Mouse (Mus musculus): Measurements from ENCODE around the gene D17H6S53E. TPM values are rescaled to one million over a fixed set of nuclear protein-coding genes. Genes with fewer than 3 reads are reported as not detected.

D17H6S53E gene
- total and polyA plus RNA-seq, 3 experiments, result 9.3 to 22.1 (median 12.8) TPM

DNA sequence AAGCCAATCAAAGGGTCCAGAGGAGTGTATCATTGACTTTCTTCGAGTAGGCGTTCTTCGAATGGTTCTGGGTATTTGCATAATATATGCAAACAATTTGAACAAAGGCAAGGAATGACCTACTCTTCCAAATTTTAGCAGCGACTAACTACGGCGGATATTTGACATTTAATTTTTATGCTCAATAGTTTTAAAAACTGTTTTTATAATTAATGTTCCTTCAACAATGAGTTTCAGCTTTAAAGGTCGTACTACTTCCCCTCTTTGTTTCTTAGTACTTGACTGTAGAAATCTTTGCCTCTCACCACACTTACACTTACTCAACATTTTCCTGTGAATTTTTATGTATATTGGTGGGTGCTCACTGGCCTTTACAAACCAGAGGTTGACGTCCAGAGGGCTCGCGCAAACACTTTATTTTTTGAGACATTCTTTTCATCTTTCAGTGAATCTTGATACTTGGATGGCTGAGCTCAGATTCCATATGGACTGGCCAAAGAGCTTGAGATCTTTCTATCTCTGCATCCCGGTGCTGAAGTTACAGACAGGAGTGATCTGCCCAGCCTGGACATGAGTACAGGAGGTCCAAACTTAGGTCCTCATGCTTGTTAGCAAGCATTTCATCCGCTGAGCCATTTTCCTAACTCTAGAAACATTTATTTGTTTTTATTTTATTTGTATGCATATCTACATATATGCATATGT is 39.4 kb downstream of the D17H6S53E start:
- DNase-seq (ENCODE audit: low spot score), result peak; percentile 78
- no peak for TF ChIP-seq POLR2AphosphoS5 (IDR thresholded peaks at IDR 0.05; ENCODE audit: insufficient replicate concordance, low read depth, low read length)
- TF ChIP-seq GATA2 (IDR thresholded peaks at IDR 0.05; ENCODE audit: borderline replicate concordance, low read depth, low read length), result no peak
- no peak for TF ChIP-seq CTCF (IDR thresholded peaks at IDR 0.05; ENCODE audit: low read depth, low read length)
- no peak for TF ChIP-seq GATA1 (IDR thresholded peaks at IDR 0.05; ENCODE audit: borderline replicate concordance, low read length)
- TF ChIP-seq TAL1 (conservative IDR thresholded peaks at IDR 0.05; ENCODE audit: low read depth, low read length), result no peak
- no peaks in the 10 kb centered on the region for H3K9me3 ChIP-seq (replicated peaks)
- ATAC-seq (ENCODE audit: extremely low read depth, insufficient number of reproducible peaks, low FRiP score, poor library complexity, severe bottlenecking), result no peak; the same call in 1 of the 2 replicates
- peak overlapping the region; percentile 91 for H3K4me3 ChIP-seq (ENCODE audit: low read depth, low read length)
- H3K36me3 ChIP-seq (replicated peaks), result peaks cover 30% of the 10 kb centered on the region
- H3K4me1 ChIP-seq (ENCODE audit: insufficient read depth, low read depth, low read length), result peaks cover 52% of the 10 kb centered on the region
- 0 out of 2 replicates have a peak, but pooled peaks cover under 1% of the 10 kb centered on the region for H3K27me3 ChIP-seq (ENCODE audit: insufficient read depth, low read length)

DNA sequence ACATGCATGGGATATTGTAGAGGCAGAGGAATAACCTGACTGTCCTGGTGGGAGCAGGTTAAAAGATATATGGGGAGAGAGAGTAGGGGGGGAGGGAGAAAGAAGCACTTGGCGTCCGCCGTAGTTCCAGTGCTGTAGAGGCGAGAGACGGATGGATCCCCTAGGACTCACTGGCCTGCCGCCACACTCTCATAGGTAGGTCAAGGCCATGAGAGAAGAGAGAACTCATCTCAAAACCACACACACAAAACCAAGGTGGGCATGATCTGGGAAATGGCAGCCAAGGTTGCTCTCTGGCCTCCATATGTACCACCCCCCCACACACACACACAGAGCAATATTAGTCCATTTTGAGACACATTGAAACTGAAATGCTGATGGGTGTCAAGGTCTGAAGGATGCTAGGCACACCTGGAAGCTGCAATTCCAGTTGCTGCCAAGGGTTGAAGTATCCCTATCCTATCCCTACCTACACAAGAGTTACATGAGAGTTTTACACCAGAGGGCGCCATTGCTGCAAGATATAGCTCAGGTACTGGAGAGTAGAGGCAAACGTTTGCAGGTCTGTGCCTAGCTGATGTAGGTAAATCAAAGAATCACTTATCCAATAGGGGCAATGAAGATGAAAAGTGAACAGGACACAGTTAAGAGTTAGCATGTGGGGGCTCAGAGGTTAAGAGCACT is 40.3 kb downstream of the D17H6S53E start:
- H3K4me1 ChIP-seq (ENCODE audit: insufficient read depth, low read depth, low read length), result peaks cover 43% of the 10 kb centered on the region
- no peak for ATAC-seq (ENCODE audit: extremely low read depth, insufficient number of reproducible peaks, low FRiP score, poor library complexity, severe bottlenecking)

DNA sequence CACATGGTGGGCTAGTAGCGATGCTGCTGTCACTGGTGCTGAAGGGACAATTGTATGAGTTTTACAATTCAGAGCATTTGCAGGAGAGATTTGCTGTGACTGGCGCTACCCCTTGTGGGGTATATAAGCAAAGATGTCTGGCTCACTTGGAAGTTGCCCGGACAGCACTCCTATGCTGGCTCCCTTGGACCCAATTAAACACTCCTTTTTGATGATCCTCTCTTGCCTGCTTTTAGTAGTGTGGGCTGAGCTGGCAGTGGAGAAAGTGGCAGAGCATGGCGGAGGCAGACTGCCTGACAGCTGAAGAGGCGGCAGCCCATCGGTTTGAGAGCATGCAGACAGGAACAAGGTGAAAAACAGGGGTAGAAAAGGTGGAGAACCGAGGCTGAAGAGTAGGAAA is 41.6 kb downstream of the D17H6S53E start:
- Histone ChIP-seq H3K4me1 (ENCODE audit: insufficient read depth, low read depth, low read length) (peaks cover 38% of the 10 kb centered on the region), H3K27me3 (ENCODE audit: insufficient read depth, low read length) (peaks cover 15% of the 10 kb centered on the region; the same call in 1 of the 2 replicates), H3K36me3 (replicated peaks) (peaks cover 8% of the 10 kb centered on the region), H3K4me3 (ENCODE audit: low read depth, low read length) (no peak overlapping the region), H3K9me3 (replicated peaks) (no peaks in the 10 kb centered on the region)
- ATAC-seq (ENCODE audit: extremely low read depth, insufficient number of reproducible peaks, low FRiP score, poor library complexity, severe bottlenecking), result no peak
- TF ChIP-seq TAL1 (conservative IDR thresholded peaks at IDR 0.05; ENCODE audit: low read depth, low read length) (no peak), GATA2 (IDR thresholded peaks at IDR 0.05; ENCODE audit: borderline replicate concordance, low read depth, low read length) (no peak), POLR2AphosphoS5 (IDR thresholded peaks at IDR 0.05; ENCODE audit: insufficient replicate concordance, low read depth, low read length) (no peak), CTCF (IDR thresholded peaks at IDR 0.05; ENCODE audit: low read depth, low read length) (no peak), GATA1 (IDR thresholded peaks at IDR 0.05; ENCODE audit: borderline replicate concordance, low read length) (no peak)
- DNase-seq (ENCODE audit: low spot score), result no peak

More for the DNA sequence above, 40.3 kb downstream of the D17H6S53E start:
- no peak for DNase-seq (ENCODE audit: low spot score)
- peaks cover 21% of the 10 kb centered on the region for H3K36me3 ChIP-seq (replicated peaks)
- no peak overlapping the region for H3K4me3 ChIP-seq (ENCODE audit: low read depth, low read length)
- H3K9me3 ChIP-seq (replicated peaks), result no peaks in the 10 kb centered on the region
- H3K27me3 ChIP-seq (ENCODE audit: insufficient read depth, low read length), result peaks cover 4% of the 10 kb centered on the region; the same call in 1 of the 2 replicates
- TF ChIP-seq TAL1 (conservative IDR thresholded peaks at IDR 0.05; ENCODE audit: low read depth, low read length) (no peak), GATA1 (IDR thresholded peaks at IDR 0.05; ENCODE audit: borderline replicate concordance, low read length) (no peak), GATA2 (IDR thresholded peaks at IDR 0.05; ENCODE audit: borderline replicate concordance, low read depth, low read length) (no peak), POLR2AphosphoS5 (IDR thresholded peaks at IDR 0.05; ENCODE audit: insufficient replicate concordance, low read depth, low read length) (no peak), CTCF (IDR thresholded peaks at IDR 0.05; ENCODE audit: low read depth, low read length) (peak; percentile 36; the same call in 1 of the 2 replicates)

DNA sequence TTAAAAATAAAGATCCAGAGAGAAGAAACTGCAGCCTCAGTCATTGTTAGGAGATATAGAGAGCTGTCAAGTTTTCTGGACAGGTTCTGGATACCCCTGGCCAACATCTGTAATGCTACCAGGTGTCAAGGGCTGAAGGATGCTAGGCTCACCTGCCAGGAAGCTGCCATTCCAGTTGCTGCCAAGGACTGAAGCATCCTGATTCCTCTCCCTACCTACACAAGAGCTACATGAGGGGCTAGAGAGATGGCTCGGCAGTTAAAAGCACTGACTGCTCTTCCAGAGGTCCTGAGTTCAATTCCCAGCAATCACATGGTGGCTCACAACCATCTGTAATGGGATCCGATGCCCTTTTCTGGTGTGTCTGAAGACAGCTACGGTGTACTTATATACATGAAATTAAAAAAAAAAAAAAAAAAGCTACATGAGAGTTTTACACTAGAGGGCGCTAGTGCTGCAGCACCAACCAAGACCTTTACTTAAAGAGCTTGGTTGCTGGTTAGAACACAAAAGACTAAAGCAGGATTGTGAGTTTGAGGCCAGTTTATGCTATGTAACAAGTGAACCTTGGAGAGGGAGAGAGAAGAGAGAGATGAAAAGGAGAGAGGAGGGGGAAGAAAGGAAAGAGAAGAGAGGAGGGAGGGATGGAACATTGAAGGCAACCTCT is 42.5 kb downstream of the D17H6S53E start:
- ATAC-seq (ENCODE audit: extremely low read depth, insufficient number of reproducible peaks, low FRiP score, poor library complexity, severe bottlenecking), result no peak
- H3K27me3 ChIP-seq (ENCODE audit: insufficient read depth, low read length), result peaks cover 23% of the 10 kb centered on the region; the same call in 1 of the 2 replicates
- peaks cover 41% of the 10 kb centered on the region for H3K4me1 ChIP-seq (ENCODE audit: insufficient read depth, low read depth, low read length)
- DNase-seq (ENCODE audit: low spot score), result no peak
- no peaks in the 10 kb centered on the region for H3K9me3 ChIP-seq (replicated peaks)
- H3K36me3 ChIP-seq (replicated peaks), result peaks cover under 1% of the 10 kb centered on the region
- H3K4me3 ChIP-seq (ENCODE audit: low read depth, low read length), result no peak overlapping the region
- TF ChIP-seq GATA2 (IDR thresholded peaks at IDR 0.05; ENCODE audit: borderline replicate concordance, low read depth, low read length), result no peak
- no peak for TF ChIP-seq POLR2AphosphoS5 (IDR thresholded peaks at IDR 0.05; ENCODE audit: insufficient replicate concordance, low read depth, low read length)
- TF ChIP-seq CTCF (IDR thresholded peaks at IDR 0.05; ENCODE audit: low read depth, low read length), result no peak; the same call in 1 of the 2 replicates
- TF ChIP-seq GATA1 (IDR thresholded peaks at IDR 0.05; ENCODE audit: borderline replicate concordance, low read length), result no peak
- no peak for TF ChIP-seq TAL1 (conservative IDR thresholded peaks at IDR 0.05; ENCODE audit: low read depth, low read length)

DNA sequence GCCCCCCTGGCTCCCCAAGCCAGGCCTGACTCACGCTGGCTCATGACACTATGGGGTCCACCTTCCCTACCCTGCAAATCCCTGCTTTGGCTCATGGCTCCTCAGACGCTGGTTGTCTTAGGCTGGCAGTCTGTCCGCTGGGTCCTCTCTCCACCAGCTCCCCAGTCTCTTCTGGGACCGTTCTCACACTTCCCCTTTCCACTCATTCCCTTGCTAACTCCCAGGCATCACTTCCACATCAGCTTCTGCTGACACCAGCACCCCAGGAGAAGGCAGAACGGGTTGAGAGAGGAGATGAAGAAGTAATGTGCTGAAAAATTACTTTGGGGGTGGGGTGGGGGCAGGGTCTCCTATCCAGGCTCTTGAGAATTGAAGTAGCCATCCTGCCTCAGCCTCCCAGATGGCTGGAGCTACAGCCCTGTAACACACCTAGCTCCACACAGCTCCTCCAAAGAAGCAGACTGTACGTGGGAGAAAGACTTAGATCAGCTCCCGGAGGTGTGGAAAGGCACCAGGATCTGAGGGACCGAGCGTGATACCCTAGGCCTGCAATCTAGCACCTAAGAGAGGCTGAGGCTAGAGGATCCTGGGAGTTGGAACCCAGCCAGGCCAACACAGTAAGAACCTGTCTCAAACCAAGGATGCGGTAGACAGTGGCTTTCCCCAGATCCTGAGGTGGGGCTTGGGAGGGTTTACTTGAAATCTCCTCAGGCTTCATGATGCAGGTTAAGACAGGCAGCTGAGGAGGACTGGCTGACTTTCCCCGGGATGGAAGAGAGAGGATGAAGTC is 46.5 kb downstream of the D17H6S53E start:
- peaks cover 46% of the 10 kb centered on the region for H3K4me1 ChIP-seq (ENCODE audit: insufficient read depth, low read depth, low read length)

More for the DNA sequence above, 46.5 kb downstream of the D17H6S53E start:
- DNase-seq (ENCODE audit: low spot score) (no peak), ATAC-seq (ENCODE audit: extremely low read depth, insufficient number of reproducible peaks, low FRiP score, poor library complexity, severe bottlenecking) (no peak)
- peaks cover 27% of the 10 kb centered on the region for H3K27me3 ChIP-seq (ENCODE audit: insufficient read depth, low read length)
- no peak overlapping the region for H3K4me3 ChIP-seq (ENCODE audit: low read depth, low read length)
- H3K9me3 ChIP-seq (replicated peaks), result no peaks in the 10 kb centered on the region
- TF ChIP-seq GATA2 (IDR thresholded peaks at IDR 0.05; ENCODE audit: borderline replicate concordance, low read depth, low read length) (no peak), TAL1 (conservative IDR thresholded peaks at IDR 0.05; ENCODE audit: low read depth, low read length) (no peak), POLR2AphosphoS5 (IDR thresholded peaks at IDR 0.05; ENCODE audit: insufficient replicate concordance, low read depth, low read length) (no peak), GATA1 (IDR thresholded peaks at IDR 0.05; ENCODE audit: borderline replicate concordance, low read length) (no peak), CTCF (IDR thresholded peaks at IDR 0.05; ENCODE audit: low read depth, low read length) (no peak)
- no peaks in the 10 kb centered on the region for H3K36me3 ChIP-seq (replicated peaks)
